Mouse (Mus musculus) c-Kit-negative CD71-positive TER-119-positive erythroid progenitor cells, embryonic 14.5 days (primary cell): ENCODE results near the gene Fam102a.
"Not testable (repeated sequence)": the region's sequence is repeated elsewhere in the genome, so short reads cannot be mapped to it uniquely, and the experiment has no call there.

Experiments
- DNase-seq: peaks from one replicate; pipeline ENCODE4 v3.0.0-alpha.2; 2013; ENCODE audit warnings: low read depth, low spot score

The Fam102a gene

DNA sequence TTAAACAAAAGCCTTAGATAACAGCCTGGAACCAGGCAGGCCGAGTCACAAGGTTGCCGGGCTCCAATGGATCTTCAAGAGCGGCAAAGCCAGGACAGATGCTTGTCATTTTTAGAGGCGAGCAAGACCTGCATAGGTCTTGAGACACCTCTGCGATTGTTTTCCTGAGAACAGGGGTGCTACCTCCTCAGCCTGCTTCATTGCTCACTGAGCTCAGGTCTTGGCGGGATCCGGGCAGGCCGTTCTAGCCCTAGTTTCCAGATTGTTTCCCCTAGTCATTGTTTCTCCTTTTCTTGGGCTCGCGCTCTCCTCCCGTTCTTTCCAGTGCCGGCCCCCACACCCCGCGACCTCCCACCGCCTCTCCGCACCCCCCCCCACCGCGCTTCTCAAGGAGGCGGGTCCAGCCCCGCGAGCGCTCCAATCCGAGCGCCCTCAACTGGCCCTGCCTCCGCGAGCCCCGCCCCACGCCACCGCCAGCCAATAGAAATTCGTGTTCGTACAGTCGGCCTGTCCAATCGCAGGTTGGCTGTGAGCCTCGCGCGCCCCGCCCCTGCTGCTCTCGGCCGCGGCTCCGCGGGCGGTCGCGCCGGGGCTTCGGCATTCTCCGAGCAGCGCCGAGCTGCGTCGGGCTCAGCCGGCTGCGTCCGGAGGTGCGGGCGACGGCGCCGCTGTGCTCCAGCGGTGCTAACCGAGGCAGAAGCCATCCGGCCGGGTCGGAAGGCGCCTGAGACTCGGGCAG lies at the start of gene Fam102a:
Gene Fam102a, plus strand, starts transcription at position 600 of the 739 bp plus-strand sequence.
- peak; percentile 80 for DNase-seq

DNA sequence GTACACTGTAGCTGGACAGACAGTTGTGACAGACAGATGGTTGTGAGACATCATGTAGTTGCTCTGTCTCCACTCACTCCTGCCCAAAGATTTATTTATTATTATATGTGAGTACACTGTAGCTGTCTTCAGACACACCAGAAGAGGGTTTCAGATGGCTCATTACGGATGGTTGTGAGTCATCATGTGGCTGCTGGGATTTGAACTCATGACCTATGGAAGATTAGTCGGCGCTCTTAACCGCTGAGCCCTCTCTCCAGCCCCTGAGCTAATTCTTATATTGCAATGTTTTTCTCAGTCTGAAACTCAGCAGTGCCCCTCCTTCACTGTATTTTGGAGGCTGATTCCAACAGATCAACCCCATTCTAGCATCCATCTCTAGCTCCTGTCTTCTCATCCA lies 49.4 kb upstream of the Fam102a start:
- DNase-seq, result no peak

DNA sequence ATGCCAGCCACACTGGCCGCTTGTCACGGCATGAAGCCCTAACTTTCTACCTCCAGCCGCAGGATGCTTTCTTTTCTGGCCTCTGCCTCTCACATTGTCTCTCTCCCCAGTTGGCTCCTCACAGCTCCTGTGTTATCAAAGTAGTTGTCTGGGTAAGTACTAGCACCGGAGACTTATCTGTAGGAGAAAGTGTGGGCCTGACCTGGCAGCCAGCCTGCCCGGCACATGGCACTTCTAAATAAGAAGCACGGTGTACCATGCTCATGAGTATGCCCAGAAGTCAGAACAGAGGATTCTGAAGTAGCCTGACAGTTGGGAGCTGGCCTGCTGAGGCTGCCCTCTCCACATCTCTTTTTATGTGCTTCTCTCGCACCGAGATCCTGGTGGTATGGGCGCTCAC lies 49.0 kb upstream of the Fam102a start:
- no peak for DNase-seq

DNA sequence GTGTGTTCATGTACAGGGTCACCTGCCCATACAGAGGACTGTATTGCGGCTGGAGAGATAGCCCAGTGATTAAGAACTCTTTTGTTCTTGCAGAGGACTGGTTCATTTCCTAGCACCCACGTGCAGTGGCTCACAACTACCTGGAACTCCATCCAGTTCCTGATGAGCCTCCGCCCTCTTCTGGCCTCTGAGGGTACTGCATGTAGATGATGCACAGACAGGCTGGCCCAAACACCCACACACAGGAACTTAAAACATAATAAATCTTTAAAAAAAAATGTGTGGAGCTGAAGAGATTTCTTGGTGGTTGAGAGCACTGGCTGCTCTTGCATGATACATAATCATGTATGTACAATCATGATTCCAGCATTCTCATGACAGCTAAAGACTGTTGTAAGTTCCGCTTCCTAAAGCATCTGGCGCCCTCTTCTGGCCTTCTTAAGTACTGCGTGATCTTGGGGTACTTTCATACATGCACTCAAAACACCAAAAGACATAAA lies 48.0 kb upstream of the Fam102a start:
- peak; percentile 84 for DNase-seq

DNA sequence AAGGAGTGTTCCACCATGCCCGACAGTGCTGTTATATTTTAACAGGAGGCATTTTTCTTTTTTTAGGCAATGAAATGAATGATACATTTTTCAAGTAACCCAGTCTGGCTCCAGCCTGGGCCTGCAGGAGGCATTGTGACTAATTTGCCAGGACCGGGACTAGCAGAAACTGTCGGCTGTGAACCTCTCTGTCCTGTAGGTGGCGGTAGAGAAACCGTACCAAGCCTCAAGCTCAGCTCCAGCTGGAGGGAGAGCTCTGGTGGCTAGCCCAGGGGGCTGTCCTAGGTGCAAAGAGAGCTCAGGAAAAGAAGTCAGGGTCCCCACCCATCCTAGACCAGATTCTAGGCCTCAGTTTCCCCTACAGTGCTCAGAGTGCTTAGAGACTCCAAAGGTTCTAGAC lies 46.5 kb upstream of the Fam102a start:
- DNase-seq, result peak; percentile 47

DNA sequence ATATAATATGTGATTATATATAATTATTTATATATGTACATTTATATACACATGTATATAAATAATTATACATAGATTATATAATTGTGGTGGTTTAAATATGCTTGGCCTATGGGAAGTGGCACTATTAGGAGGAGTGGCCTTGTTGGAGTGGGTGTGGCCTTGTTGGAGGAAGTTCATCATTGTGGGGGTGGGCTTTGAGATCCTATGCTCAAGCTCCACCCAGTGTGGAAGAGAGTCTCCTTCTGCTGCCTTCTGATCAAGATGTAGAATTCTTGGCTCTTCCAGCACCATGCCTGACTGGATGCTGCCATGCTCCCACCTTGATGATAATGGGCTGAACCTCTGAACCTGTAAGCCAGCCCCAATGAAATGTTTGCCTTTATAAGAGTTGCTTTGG lies 44.4 kb upstream of the Fam102a start:
- DNase-seq, result not testable (repeated sequence)

DNA sequence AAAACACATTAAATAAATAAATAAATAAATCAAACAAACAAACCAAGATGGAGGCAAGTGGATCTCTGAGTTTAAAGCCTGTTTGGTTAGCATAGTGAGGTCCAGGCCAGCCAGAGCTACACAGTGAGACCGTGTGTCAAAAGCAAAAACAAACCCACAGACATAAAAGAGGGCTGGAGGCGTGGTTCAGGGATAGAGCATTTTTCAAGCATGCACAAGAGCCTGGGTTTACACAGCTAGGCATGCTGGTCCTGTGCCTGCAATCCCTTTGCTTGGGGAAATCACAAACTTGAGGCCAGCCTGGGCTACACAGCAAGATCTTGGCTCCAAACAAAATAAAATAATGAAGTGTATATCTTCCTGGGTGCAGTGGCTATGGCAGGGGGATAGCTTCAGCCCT lies 42.5 kb upstream of the Fam102a start:
- DNase-seq, result no peak

DNA sequence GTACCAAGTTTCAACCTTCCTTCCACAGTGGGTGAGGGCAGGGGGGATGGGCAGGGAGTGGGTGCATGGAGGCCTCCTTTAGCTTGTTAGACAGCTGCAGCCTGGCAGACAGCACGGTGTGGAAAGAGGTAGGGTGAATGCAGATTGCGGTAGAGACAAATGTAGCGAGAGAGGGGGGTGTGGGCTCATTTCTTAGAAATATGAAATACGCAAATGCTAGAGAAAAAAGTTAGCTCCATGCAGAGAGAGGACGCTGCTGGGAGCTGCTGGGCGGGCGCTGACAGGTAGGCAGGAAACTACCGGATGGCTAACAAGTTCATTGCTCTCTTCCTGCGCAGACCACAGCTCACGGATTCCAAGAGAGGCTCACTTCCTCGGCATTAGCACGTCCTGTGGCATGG lies 41.8 kb upstream of the Fam102a start:
- DNase-seq, result no peak

DNA sequence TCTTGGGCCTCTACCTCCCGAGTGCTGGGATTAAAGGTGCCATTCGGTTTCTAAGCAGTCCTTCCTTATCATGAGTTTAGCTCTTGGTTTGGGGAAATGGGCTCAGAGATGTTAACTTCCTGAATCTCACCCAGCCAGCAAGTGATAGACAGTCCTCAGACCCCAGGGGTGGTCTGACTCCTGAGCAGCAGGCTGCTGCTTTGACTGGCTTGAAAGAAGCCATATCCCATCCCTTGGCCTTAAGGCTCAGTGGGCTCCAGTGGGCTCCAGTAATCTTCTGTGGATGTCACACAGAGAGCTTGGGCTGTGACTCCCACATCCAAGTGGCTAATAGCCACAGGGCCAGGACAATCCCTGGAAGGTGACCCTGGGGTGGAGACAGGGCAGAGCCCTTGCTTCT lies 40.6 kb upstream of the Fam102a start:
- DNase-seq, result no peak

DNA sequence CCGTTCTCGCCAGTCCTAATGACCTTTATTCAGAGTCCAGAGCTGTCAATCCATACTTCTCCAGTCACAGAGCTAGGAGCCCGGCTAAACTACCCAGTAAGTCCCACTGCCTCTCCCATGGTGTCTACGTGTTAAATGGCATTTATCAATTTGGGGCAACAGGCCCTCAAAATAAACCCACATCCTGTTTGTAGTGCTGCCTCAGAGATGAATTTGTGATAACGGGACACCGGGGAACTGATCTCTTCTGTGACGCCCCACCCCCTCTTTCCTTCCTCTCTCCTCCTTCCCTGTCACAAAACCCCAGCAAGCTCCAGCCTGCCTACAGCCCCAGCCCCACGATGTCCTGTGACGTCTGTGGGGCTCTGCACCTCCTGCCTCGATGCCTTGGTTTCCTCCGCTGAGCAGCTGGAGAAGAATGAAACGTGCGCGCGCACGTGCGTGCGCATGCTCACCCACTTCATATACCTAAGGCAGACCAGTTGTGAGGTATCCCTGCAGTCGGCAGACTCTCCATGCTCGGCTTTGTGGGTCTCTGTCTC lies 39.9 kb upstream of the Fam102a start:
- DNase-seq, result no peak

DNA sequence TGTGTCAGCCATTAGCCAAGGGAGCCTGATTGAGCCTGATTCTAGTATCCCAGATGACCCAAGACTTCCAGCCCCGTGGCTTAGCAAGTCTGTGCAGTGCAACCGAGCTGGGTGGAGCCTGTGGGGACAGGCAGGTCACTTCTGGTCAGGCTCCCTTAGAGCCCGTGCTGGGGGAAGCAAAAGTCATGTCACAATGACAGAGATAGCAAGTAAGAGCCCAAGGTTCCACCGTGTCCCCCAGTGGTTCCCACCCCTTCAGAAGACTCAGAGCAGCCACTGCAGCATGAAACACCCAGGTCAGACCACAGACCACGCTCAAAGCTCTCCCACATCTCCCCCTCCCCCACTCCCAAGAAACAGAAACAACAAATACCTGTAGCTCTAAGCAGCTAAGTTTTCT lies 38.9 kb upstream of the Fam102a start:
- DNase-seq, result no peak

DNA sequence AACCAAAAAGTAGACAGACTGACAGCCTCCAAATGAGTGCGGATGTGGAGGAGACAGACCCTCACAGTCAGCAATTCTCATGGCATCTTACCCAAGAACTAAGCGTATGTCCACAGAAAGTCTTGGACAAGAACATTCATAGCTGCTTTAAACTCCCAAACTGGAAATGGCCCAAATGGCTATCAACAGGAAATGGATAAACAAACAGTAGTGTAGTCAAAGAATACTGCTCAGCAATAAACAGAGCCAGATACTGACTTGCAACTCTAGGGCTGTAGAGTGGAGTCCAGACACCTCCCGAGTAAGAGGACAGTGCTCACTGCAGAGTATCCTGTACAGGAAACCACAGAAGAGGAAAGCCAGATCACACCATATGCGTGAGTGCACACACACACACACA lies 35.8 kb upstream of the Fam102a start:
- no peak for DNase-seq

DNA sequence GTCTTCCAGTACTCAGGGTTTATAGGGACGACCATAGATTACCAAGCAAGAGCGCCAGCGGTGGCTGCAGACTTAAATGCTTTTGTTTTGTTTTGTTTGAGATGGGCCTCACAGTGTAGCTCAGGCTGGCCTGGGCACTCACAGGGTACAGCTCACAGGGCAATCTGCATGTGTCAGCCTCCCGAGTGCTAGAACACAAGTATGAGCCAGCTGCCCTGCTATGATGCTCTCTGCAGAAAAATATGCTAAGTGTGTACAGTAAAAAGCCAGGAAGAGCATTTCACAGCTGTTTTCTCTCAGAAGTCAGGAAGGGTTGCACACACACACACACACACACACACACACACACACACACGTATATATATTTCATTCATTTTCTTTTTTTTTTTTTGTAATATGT lies 34.7 kb upstream of the Fam102a start:
- DNase-seq, result no peak

DNA sequence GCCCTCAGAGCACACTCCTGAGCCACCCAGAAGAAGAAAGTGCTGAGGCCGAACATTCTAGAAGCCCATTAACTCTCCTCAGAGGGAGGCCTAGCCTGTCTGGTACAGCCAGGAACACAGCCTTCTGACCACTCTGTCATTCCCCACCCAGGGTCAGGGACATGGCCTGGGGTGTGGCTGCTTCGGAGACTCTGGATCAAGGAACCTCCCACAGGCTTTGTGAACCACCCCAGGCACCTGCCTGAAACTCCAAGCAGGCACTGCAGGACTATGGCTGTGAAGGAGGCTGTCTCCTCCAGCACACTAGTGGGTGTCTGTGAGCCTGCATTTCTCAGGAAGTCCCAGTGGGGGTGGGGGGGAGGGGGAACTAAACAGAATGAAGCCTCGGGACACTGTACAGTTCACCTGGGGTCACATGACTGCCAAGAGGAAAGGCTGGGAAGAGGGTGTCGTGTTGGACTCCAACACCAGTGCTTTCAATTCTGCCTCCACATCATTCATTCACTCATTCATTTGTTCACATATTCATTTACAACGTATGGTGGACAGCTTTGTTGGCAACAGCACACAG lies 33.3 kb upstream of the Fam102a start:
- no peak for DNase-seq

DNA sequence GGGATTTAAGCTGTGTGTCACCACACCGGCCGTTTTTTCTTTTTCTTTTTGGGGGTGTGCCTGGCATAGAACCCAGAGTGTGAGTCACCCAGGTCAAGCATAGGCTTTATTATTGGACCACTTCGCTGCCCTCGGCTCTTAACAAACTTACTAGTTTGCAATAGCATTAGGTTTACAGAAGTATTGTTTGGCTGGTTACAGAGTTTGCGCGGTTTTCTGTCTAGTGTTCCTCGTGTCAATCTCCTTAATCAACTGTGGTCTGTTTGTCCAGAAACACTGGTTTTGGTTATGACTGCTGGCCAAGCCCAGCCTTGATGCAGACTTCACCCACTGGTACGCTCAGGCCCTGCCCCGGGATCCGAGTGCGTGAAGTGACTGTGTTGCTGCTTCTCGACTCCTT lies 32.3 kb upstream of the Fam102a start:
- DNase-seq, result no peak

DNA sequence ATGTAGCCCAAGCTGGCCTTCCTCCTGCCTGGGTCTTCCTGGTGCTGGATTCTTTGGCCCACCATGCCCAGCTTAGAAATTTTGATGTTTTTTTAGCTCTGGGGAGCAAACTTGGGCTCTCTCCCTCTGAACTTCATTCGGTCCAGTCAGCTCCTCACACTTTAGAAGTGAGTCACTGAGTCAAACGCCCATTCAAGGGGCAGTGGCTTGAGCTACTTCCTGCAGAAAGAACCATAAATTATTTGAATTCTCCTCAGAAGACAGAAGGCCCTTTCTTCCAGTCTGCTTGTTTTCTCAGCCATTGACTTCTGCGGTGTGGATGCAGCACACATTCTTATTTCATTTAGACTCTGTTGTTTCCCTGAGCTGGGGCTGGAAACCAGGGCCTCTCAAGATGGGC lies 31.5 kb upstream of the Fam102a start:
- DNase-seq, result no peak

DNA sequence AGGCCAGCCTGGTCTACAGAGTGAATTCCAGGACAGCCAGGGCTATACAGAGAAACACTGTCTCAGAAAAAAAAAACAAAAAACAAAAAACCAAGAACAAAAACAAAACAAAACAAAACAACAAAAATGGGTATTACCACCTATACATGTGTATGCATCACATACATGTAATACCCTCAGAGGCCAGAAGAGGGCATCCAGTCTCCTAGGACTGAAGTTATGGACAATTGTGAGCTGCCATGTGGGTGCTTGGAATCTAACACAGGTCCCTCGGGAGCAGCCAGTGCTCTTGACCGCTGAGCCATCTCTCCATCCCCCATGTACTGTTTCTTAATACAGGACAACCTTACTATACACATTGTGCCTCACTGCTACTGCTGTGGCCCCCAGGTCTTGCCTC lies 29.6 kb upstream of the Fam102a start:
- DNase-seq, result no peak

DNA sequence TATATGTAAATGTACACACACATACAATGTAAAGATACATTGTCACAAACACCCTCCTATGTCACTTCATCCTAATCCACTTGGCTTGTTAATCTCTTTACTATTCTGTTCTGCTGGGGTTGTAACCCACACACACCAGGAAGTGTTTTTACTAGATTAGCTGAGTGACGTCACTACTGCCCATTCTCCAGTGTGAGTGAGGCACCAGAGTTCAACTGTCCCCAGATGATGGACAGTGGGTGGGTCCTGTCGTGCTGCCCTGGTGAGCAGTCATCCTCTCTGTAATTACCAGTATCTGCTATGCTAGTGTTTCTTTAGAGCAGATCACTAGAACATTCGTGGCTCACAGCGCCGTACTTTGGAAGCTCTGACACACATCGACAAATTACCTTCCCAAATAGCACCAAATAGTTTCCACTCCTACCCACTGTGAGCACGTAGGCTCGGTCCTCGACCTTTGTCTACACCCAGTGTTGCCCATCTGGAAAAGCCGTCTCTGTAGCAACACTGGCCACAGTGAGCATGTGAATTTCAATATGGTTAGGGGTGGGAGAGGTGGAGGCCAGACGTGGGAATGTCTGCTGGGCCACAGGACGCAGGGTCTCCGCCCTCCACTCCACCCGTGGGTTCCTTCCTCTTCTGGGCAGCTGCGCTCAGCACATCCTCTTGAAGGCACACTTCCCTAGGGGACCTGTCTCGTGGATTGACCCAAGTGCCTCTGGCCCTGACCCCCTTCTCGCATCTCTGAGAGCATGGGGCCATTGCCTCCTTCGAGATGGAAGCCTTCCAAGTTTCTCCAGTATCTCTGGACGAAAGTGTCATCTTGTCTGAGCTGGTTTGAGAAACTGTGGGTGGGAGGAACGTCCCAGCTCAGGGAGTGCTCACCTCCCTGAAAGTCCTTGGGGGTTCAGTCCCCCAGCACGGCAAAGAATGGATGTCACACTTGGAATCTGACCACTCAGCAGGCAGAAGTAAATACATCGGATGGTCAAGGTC lies 28.2 kb upstream of the Fam102a start:
- DNase-seq, result no peak

DNA sequence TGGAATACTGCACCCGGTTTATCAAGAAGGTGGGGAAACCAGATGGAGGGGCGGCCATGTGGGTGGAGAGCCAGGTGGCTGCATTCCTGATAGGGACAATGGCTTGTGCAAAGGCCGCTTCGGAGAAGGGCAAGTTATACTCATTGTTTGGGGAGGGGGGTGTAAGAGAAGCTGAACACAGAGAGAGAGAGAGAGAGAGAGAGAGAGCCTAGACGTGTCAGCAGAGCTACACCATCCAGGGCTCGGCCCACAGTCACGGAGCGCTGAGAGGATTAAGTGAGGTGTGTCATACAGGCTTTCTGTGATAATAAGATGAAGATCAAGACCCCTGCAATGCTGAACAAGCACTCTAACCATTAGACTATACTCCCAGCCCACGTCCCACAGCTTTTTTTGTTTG lies 27.2 kb upstream of the Fam102a start:
- DNase-seq, result no peak

DNA sequence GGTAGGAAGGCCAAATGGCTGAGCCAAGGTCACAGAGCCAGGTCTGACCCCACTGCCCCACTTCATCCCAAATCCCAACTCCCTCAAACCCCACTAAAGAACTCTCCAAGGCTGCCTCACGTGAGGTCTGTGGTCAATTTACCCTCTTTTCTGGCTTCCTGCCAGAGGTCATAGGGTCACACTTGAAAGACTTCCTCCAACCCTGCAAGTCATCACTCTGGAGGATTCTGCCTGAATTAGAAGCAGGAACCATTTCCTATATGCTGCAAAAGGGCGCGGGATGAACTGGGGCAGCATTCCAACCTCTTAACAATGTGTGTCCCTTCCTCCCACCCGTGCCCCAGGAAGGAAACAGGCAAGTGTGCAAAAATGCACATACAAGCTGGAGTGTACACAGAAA lies 25.8 kb upstream of the Fam102a start:
- no peak for DNase-seq

DNA sequence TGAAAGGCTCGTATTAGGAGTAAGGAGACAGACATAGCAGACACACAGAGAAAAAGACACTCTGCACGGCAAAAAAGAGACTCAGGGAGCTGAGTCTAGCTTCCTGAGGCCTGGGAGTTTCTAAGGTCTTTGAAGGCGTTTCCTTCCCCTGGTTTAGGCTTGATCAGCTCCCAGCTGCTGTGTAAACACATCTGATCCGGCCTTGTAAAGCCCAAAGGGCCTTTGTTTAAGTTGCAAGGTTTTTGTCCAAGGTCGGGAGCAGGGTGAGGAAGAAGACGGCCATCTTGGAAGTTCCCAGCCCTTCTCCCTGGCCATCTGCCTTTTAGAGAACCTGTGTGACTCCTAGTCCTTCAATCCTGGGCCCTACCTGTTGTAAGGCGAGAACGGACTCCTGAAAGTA lies 25.2 kb upstream of the Fam102a start:
- no peak for DNase-seq

DNA sequence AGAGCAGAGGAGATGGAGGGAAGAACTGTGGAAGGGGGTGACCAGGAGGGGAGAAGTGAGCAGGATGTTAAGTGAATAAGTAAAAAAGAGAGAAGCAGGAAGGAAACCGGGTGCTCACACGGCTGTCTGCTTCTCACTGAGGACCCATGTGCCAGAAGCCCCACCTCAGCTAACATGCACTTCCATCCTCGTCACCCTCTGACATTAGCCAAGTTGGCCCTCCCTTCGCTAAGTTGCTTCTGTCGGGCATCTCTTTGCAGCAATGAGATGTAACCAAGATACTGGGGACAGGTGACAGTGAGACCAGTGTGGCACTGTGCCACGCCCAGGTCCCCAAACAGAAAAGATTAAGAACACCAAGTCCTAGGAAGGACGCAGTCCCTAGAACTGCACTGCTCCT lies 22.5 kb upstream of the Fam102a start:
- DNase-seq, result no peak
